Mouse (Mus musculus): Measurements from ENCODE around the gene Olfr497. TPM values are rescaled to one million over a fixed set of nuclear protein-coding genes. Genes with fewer than 3 reads are reported as not detected.

The Olfr497 gene
- not detected for polyA plus RNA-seq (2014; fragmentation: Illumina TruSeq; extraction: RNeasy Lipid Tissue Mini Kit (QIAGEN cat#74804); ENCODE audit: low read depth, low replicate concordance)

GRCm38 (mm10) chr7:108420121-108420520 lies at the start of gene Olfr497:
TSS of gene Olfr497 (plus strand) at chr7:108420421.

GRCm38 (mm10) chr7:108392867-108393266 lies 27.4 kb upstream of the Olfr497 start, which contains the start of gene Olfr495:
TSS of gene Olfr495 (plus strand) at chr7:108393167.

GRCm38 (mm10) chr7:108465026-108465425 lies 44.8 kb downstream of the Olfr497 start, which contains the start of gene Olfr498:
TSS of gene Olfr498 (plus strand) at chr7:108465326.

Other genes with a start within 250 kb of the Olfr497 start
- gene Olfr486, start 247.7 kb upstream of the Olfr497 start, polyA plus RNA-seq (2014; fragmentation: Illumina TruSeq; extraction: RNeasy Lipid Tissue Mini Kit (QIAGEN cat#74804); ENCODE audit: low read depth, low replicate concordance), result not detected
- gene Olfr487, start 205.8 kb upstream of the Olfr497 start, polyA plus RNA-seq (2014; fragmentation: Illumina TruSeq; extraction: RNeasy Lipid Tissue Mini Kit (QIAGEN cat#74804); ENCODE audit: low read depth, low replicate concordance), result not detected
- not detected for gene Olfr488, start 162.1 kb upstream of the Olfr497 start, polyA plus RNA-seq (2014; fragmentation: Illumina TruSeq; extraction: RNeasy Lipid Tissue Mini Kit (QIAGEN cat#74804); ENCODE audit: low read depth, low replicate concordance)
- not detected for gene Olfr490, start 131.5 kb upstream of the Olfr497 start, polyA plus RNA-seq (2014; fragmentation: Illumina TruSeq; extraction: RNeasy Lipid Tissue Mini Kit (QIAGEN cat#74804); ENCODE audit: low read depth, low replicate concordance)
- gene Olfr491, start 107.0 kb upstream of the Olfr497 start, polyA plus RNA-seq (2014; fragmentation: Illumina TruSeq; extraction: RNeasy Lipid Tissue Mini Kit (QIAGEN cat#74804); ENCODE audit: low read depth, low replicate concordance), result not detected
- gene Olfr492, start 96.7 kb upstream of the Olfr497 start, polyA plus RNA-seq (2014; fragmentation: Illumina TruSeq; extraction: RNeasy Lipid Tissue Mini Kit (QIAGEN cat#74804); ENCODE audit: low read depth, low replicate concordance), result not detected
- gene Olfr493, start 73.4 kb upstream of the Olfr497 start, polyA plus RNA-seq (2014; fragmentation: Illumina TruSeq; extraction: RNeasy Lipid Tissue Mini Kit (QIAGEN cat#74804); ENCODE audit: low read depth, low replicate concordance), result not detected
- gene Olfr494, start 55.1 kb upstream of the Olfr497 start, polyA plus RNA-seq (2014; fragmentation: Illumina TruSeq; extraction: RNeasy Lipid Tissue Mini Kit (QIAGEN cat#74804); ENCODE audit: low read depth, low replicate concordance), result not detected
- gene Olfr495, start 27.3 kb upstream of the Olfr497 start, polyA plus RNA-seq (2014; fragmentation: Illumina TruSeq; extraction: RNeasy Lipid Tissue Mini Kit (QIAGEN cat#74804); ENCODE audit: low read depth, low replicate concordance), result not detected
- not detected for gene Olfr498, start 44.9 kb downstream of the Olfr497 start, polyA plus RNA-seq (2014; fragmentation: Illumina TruSeq; extraction: RNeasy Lipid Tissue Mini Kit (QIAGEN cat#74804); ENCODE audit: low read depth, low replicate concordance)
- gene Olfr502, start 104.6 kb downstream of the Olfr497 start, polyA plus RNA-seq (2014; fragmentation: Illumina TruSeq; extraction: RNeasy Lipid Tissue Mini Kit (QIAGEN cat#74804); ENCODE audit: low read depth, low replicate concordance), result not detected
- gene Olfr503, start 124.1 kb downstream of the Olfr497 start, polyA plus RNA-seq (2014; fragmentation: Illumina TruSeq; extraction: RNeasy Lipid Tissue Mini Kit (QIAGEN cat#74804); ENCODE audit: low read depth, low replicate concordance), result not detected
- gene Olfr504, start 145.4 kb downstream of the Olfr497 start, polyA plus RNA-seq (2014; fragmentation: Illumina TruSeq; extraction: RNeasy Lipid Tissue Mini Kit (QIAGEN cat#74804); ENCODE audit: low read depth, low replicate concordance), result not detected
- gene Olfr506, start 190.4 kb downstream of the Olfr497 start, polyA plus RNA-seq (2014; fragmentation: Illumina TruSeq; extraction: RNeasy Lipid Tissue Mini Kit (QIAGEN cat#74804); ENCODE audit: low read depth, low replicate concordance), result not detected
- gene Olfr507, start 201.4 kb downstream of the Olfr497 start, polyA plus RNA-seq (2014; fragmentation: Illumina TruSeq; extraction: RNeasy Lipid Tissue Mini Kit (QIAGEN cat#74804); ENCODE audit: low read depth, low replicate concordance), result not detected
- gene Olfr508, start 209.6 kb downstream of the Olfr497 start, polyA plus RNA-seq (2014; fragmentation: Illumina TruSeq; extraction: RNeasy Lipid Tissue Mini Kit (QIAGEN cat#74804); ENCODE audit: low read depth, low replicate concordance), result not detected
- not detected for gene Olfr509, start 231.5 kb downstream of the Olfr497 start, polyA plus RNA-seq (2014; fragmentation: Illumina TruSeq; extraction: RNeasy Lipid Tissue Mini Kit (QIAGEN cat#74804); ENCODE audit: low read depth, low replicate concordance)
- not detected for gene Olfr510, start 246.0 kb downstream of the Olfr497 start, polyA plus RNA-seq (2014; fragmentation: Illumina TruSeq; extraction: RNeasy Lipid Tissue Mini Kit (QIAGEN cat#74804); ENCODE audit: low read depth, low replicate concordance)